Mouse (Mus musculus) 3134 (cell line): Measurements from ENCODE around the gene Stn1.

Source experiments
- DNase-seq: peaks from one replicate; pipeline ENCODE4 v3.0.0-alpha.2; 2011; ENCODE audit warnings: low spot score; ENCODE audit not compliant: insufficient read length; ENCODE audit errors: extremely low read depth

Gene Stn1

GRCm38 (mm10) chr19:47510473-47511293 lies 26.6 kb downstream of the Stn1 start:
- DNase-seq = no peak

- DNase-seq = no peak
These were observed 27.2 kb downstream of the Stn1 start for GRCm38 (mm10) chr19:47510135-47510472.

- DNase-seq = peak; percentile 91
These were observed 28.5 kb downstream of the Stn1 start for GRCm38 (mm10) chr19:47508771-47509281.

GRCm38 (mm10) chr19:47508191-47508590 lies 29.1 kb downstream of the Stn1 start:
- DNase-seq = peak; percentile 45

GRCm38 (mm10) chr19:47507128-47508121 lies 29.9 kb downstream of the Stn1 start:
- peak; percentile 56 for DNase-seq

- DNase-seq = no peak
These were observed 33.7 kb downstream of the Stn1 start for GRCm38 (mm10) chr19:47503625-47504024.

- no peak for DNase-seq
These were observed 34.7 kb downstream of the Stn1 start for GRCm38 (mm10) chr19:47502563-47502962.

GRCm38 (mm10) chr19:47500389-47501011 lies 36.8 kb downstream of the Stn1 start:
- no peak for DNase-seq

- DNase-seq = no peak
These were observed 37.5 kb downstream of the Stn1 start for GRCm38 (mm10) chr19:47499841-47500240.

- DNase-seq = no peak
These were observed 38.4 kb downstream of the Stn1 start for GRCm38 (mm10) chr19:47498942-47499341.

- DNase-seq = no peak
These were observed 39.6 kb downstream of the Stn1 start for GRCm38 (mm10) chr19:47497736-47498135.

- DNase-seq = no peak
These were observed 40.0 kb downstream of the Stn1 start for GRCm38 (mm10) chr19:47497313-47497712.

- DNase-seq = no peak
These were observed 44.0 kb downstream of the Stn1 start for GRCm38 (mm10) chr19:47493017-47493997.

GRCm38 (mm10) chr19:47492422-47492821 lies 44.9 kb downstream of the Stn1 start:
- no peak for DNase-seq

- peak; percentile 62 for DNase-seq
These were observed 45.5 kb downstream of the Stn1 start for GRCm38 (mm10) chr19:47491853-47492252.

- DNase-seq = no peak
These were observed 48.1 kb downstream of the Stn1 start for GRCm38 (mm10) chr19:47489233-47489632.

- no peak for DNase-seq
These were observed 49.1 kb downstream of the Stn1 start for GRCm38 (mm10) chr19:47488250-47488649.

GRCm38 (mm10) chr19:47487572-47487971 lies 49.7 kb downstream of the Stn1 start:
- DNase-seq = no peak

- no peak for DNase-seq
These were observed 51.2 kb downstream of the Stn1 start for GRCm38 (mm10) chr19:47485997-47486566.
